Mouse (Mus musculus): Measurements from ENCODE around the gene Psma1.

Gene Psma1

DNA sequence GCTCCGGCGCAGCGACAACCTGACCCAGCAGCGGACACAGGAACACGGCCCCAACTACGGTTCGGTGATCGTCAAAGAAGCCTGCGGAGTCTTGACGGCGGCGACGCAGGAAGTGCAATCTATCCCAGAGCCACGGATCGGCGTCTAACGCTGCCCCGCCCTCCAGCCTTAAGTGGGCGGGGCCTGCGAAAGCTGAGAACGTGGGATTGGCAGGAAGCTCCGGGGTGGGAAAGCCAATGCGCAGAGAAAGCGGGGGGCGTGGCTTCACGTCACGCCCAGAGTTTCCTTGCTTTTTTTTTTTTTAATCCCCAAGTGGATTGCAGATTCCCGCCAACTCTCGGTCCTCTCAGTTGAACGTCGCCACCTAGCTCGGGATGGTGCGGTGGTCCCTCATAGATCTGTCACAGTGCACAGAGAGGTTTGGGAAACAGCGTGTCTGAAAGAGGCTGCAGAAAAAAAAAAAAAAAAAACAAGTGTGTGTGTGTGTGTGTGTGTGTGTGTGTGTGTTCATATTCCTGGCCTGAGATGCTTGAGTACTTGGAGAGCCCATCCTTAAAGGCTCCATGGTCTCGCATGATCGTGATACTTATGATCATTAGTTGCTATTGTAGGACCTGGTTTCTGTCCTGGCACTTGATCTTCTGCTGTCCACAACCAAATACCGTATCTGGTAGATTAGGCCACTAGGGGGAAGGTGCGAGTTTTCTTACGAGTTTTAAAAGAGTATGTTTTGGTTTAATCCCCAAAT lies at the start of gene Psma1:
TSS of gene Psma1 (minus strand) at position 114 of the 748 bp plus-strand sequence.
- DNase-seq (ENCODE audit: low spot score): peak; percentile 96

- DNase-seq (ENCODE audit: low spot score): no peak
Measured at GRCm38 (mm10) chr7:114323527-114323926, 47.6 kb upstream of the Psma1 start.

DNA sequence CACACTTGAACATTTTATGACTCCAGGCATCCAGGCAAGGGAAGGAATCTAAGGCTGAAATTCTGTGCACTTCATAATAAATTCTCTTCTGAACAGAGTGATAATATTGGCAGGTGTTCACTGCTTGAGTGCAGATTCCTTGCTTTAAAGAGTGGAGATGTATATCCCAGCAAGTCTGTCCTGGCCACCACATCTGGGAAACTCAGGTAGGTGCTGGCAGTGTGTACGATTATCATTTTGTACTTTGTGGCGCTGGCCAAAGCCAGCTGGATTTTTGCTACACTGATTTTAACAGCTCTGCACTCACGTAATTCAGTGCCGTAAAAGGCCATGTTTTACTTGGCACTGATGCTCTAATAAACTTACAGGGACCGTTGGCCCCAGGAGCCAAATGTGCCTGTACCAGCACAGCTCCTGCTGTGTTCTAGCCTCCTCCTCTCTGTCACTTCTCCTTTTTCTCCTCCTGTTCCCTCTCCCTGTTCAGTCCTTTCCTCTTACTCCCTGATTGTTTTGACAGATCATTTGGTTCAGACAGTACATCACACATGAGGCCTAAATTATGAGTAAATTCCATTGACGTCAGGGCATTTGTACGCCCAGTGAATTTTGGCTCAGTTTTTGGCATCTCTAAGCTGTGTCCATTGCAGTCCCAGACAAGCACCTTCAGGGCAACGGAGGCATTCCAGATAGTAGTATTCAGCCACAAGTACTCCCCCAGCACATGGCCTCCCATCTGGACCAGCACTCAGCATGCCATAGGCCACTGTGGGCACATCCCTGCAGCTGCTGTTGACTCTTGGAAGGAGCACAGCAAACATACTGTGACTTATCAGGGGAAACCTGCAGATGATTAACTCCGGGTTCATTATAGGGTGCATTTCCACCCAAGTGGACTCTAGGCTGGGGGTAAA lies 46.9 kb upstream of the Psma1 start:
- peak; percentile 36 for DNase-seq (ENCODE audit: low spot score)

DNA sequence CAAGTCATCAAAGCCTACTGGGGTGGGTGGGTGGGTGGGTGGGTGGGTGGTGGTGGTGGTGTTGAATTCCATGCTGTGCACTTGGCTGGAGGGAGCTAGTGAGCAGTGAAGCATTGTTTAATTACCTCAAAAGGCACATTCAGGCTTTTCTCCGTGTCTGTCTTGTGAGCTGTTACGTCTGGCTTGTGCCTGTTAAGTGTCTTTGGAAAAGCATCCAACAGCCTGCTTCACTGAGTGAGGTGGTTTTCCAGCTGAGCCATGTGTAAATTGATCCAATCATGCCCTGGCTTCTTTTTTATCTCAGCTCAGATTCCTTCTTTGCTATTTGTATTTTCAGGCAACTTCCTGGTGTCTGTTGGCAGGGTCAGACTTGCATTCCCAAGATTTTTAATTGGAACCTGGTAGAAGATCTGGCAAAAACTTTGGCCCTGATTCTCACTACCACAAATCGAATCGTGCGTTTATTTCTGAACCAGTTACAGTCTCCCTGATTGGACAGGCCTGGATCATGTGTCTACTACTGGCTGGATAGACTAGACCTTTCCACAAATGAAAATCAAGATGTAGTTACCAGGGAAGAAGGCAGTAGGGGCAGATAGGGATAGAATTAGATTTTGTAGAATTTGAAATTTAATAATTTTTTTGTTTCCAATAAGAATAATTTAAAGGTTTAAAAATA lies 45.9 kb upstream of the Psma1 start:
- no peak for DNase-seq (ENCODE audit: low spot score)

DNA sequence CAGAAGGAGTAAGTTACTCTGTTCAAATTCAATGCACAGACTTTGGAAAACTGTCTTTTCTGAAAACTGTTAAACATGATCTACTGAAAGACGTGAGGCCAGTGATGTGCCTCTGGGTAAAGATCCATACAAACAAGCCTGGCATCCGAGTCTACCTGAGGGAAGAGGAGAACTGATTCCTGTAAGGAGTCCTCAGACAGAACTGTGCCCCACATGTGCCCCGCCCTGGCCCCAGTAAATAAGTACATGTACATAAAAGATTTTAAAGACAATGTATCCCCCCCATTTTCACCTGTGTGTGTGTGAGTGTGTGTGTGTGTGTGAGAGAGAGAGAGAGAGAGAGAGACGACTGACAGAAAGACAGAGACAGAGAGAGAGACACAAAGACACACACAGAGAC lies 42.0 kb upstream of the Psma1 start:
- no peak for DNase-seq (ENCODE audit: low spot score)

DNA sequence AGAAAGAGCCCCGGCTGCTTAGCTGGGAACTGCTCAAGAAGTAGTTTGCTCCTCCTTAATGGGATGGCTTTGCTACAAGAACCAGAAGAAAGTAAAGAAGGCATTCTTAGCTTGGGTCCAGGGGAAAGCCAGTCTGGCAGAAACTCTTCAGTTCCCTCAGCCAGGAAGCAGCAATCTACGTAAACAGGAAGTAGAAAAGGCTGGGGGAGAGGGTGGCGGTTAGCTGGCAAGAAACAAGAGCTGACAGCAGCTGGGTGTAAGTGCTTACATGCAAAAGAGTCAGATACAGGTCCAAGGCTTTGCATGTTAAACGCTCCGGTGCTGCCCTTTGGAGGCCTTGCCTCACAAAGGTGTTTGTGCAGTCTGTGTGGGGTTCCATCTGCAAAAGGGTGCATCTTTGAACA lies 41.5 kb upstream of the Psma1 start:
- peak; percentile 43 for DNase-seq (ENCODE audit: low spot score)

DNA sequence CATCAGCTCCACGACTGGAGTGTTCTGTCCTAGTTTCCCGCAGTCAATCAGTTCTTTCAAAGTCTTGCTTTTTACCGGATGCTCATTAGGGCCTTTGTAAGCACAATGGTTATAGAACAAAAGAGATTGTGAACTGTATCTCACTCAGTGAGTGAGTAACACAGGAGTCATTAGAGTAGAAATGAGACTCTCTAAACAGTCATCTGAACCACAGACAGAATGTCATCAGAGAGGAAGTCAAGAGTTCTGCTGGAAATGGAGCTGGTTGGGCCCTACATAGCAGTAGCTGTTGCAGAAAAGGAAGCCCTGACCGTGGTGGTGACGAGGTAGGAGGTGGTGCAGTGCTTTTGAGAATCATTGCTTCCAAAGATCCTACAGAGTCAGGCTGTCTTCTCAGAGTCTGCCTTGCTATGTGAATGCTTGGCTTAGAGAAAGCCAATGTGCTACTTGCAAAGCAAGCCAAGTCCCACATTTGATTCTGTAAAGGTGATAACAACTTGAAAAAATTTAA lies 40.5 kb upstream of the Psma1 start:
- DNase-seq (ENCODE audit: low spot score): no peak

- peak; percentile 58 for DNase-seq (ENCODE audit: low spot score)
Measured at GRCm38 (mm10) chr7:114311209-114311608, 35.3 kb upstream of the Psma1 start.

DNA sequence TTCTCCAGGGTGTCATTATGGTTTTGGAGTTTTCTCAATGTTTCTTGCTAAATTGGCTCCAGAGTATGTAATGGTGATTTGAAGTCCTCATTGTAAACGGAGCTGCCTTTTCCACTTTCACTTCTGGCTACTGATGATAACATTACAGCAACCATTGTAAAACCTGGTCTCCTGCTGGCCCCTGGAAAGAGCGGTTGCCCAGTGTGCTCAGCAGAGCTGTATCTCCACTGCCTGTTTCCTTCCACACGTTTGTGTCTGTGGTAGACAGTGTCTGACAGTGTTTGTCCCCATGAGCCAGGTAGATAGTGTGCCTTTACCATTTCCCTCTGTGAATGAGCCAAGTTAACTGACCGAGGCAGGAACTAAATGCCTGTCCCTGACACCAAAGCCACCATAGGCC lies 33.1 kb upstream of the Psma1 start:
- DNase-seq (ENCODE audit: low spot score): no peak

- DNase-seq (ENCODE audit: low spot score): no peak
Measured at GRCm38 (mm10) chr7:114301293-114301782, 25.4 kb upstream of the Psma1 start.

DNA sequence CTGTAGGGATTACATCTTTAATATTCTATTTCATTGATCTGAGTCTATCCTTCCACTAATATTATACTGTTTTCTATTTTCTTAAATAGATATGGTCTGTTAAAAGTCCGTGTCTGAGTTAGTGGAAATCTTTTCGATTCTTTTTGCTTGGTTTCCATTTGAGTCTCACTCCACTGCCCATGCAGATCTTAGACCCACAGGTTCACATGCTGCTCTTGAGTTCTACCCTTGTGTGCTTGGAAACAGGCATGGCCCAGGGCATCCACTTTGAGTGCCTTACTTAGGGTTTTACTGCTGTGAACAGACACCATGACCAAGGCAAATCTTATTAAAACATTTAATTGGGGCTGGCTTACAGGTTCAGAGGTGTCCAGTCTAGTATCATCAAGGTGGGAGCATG lies 24.9 kb upstream of the Psma1 start:
- DNase-seq (ENCODE audit: low spot score): no peak

GRCm38 (mm10) chr7:114299247-114299646 lies 23.3 kb upstream of the Psma1 start:
- DNase-seq (ENCODE audit: low spot score): no peak

GRCm38 (mm10) chr7:114294698-114295097 lies 18.8 kb upstream of the Psma1 start:
- DNase-seq (ENCODE audit: low spot score): no peak

GRCm38 (mm10) chr7:114293903-114294302 lies 18.0 kb upstream of the Psma1 start:
- no peak for DNase-seq (ENCODE audit: low spot score)

DNA sequence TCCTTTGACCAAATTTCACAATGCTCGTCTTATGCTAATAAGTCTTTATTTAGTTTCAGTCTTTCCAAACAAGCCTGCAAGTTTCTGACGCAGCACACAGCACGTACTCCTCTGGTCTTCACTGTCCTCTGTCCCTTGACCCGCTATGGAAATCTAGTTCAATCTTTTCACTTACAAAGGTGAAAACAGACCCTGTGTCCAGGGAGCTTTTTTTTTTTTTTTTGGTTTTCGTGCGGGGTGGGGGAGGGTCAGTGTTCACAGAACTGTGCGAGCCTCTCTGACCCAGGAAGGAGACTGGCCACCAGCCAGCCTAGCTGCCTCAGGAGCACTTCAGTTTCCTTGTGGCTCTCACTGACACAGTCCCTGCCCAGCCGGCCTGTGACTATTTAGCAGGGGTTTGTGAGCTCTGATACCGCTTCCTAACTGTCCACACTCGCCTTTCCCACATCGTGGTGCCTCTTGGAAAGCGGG lies 16.6 kb upstream of the Psma1 start:
- DNase-seq (ENCODE audit: low spot score): peak; percentile 81

GRCm38 (mm10) chr7:114291461-114292335 lies 15.8 kb upstream of the Psma1 start:
- no peak for DNase-seq (ENCODE audit: low spot score)

- DNase-seq (ENCODE audit: low spot score): no peak
Measured at GRCm38 (mm10) chr7:114290078-114290506, 14.2 kb upstream of the Psma1 start.

DNA sequence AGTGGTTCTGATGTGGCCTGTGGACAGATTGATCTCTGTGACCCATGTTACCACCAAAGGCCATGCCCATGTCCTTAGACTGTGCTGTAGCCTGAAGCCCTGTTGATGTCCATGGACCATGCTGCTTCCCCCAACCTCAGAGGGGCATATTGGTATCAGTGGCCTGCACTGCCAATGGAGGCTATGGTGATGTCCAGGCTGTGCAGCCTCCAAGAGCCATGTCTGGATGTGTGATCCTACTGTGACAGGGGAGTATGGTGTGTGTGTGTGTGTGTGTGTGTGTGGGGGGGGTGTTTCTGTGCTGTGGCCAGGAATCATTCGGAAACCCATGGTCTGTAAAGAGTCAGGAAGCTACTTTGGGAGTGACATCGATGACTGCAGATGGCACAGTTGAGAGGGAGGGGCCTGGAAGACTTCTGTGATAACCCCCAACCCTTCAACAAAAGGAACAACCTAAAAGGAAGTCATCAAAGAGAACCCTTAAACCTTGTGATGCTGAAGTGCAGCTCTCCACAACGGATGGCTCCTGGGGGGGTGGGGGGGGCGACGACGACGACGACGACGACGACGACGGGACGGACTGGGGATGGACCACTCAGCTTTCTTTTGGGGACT lies 8.5 kb upstream of the Psma1 start:
- no peak for DNase-seq (ENCODE audit: low spot score)

DNA sequence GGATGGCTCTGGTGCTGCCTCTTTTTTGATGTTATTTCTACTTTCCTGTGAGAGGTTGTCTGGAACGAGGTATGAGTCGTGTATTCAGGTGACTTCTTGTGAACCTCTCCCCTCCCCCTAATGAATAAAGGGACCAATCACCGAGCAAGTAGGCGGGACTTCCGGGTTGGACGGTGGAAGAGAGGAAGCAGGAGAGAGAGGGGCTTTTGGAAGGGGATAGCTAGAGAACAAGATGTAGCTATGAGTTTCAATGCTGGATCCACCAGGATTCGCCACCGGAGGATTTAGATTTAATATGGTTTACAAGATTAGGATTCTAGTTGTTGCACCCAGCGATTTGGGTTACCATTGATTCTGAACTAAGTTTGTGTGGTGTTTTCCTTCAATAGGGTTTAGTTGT lies 7.1 kb upstream of the Psma1 start:
- DNase-seq (ENCODE audit: low spot score): no peak

DNA sequence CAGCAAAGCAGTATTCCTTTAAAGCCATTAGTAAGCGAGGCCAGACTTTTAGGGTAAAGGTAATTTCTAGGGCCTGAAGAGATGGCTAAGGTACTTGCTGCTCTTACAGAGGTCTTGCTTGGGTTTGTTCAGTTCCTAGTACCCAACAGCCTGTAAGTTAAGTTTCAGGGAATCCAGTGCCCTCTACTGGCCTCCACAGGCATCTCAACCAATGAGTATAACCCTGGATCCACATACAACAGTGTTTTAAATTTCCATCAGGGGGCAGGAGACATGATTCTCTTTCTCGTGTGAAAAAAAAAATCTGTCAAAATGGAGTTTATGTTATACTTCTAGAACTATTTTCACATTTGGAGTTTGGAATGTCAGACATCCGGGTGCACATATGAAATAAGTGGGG lies 5.8 kb upstream of the Psma1 start:
- DNase-seq (ENCODE audit: low spot score): no peak

All from urinary bladder, postnatal 14 days (tissue).